Mouse (Mus musculus) limb, embryonic 13.5 days (tissue): ENCODE data around the gene Atp2c2. TPM values are rescaled to one million over a fixed set of nuclear protein-coding genes. Genes with fewer than 3 reads are reported as not detected.

ENCODE experiments used
- ATAC-seq: fragments of 200-750 bp; cut with Nextera tagmentation; 2 replicates; pipeline ENCODE4 v1.8.0; 2017; ENCODE audit warnings: low read depth, moderate number of reproducible peaks, moderate TSS enrichment; ENCODE audit not compliant: low FRiP score
- H3K27ac ChIP-seq: fragments of 300-500 bp; sonication (generic); 2 replicates; pipeline ENCODE4 v1.5.1; 2015; ENCODE audit warnings: inconsistent platforms, mild to moderate bottlenecking, moderate library complexity
- H3K27me3 ChIP-seq: fragments of 300-500 bp; sonication (generic); 2 replicates; pipeline ENCODE4 v1.6.1; 2015; ENCODE audit warnings: mild to moderate bottlenecking, inconsistent platforms
- H3K36me3 ChIP-seq: fragments of 300-500 bp; sonication (generic); 2 replicates; pipeline ENCODE4 v1.6.1; 2015; ENCODE audit warnings: inconsistent platforms, mild to moderate bottlenecking, moderate library complexity
- H3K4me1 ChIP-seq: fragments of 300-500 bp; sonication (generic); 2 replicates; pipeline ENCODE4 v1.6.1; 2015; ENCODE audit warnings: inconsistent platforms
- H3K4me2 ChIP-seq: fragments of 300-500 bp; sonication (generic); replicated peaks from 2 replicates; pipeline ENCODE4 v1.6.1; 2015; ENCODE audit warnings: inconsistent platforms, mild to moderate bottlenecking, moderate library complexity
- H3K4me3 ChIP-seq: fragments of 300-500 bp; sonication (generic); 2 replicates; pipeline ENCODE4 v1.5.1; 2015; ENCODE audit warnings: moderate library complexity, mild to moderate bottlenecking, inconsistent platforms
- H3K9ac ChIP-seq: fragments of 300-500 bp; sonication (generic); 2 replicates; pipeline ENCODE4 v1.6.1; 2015; ENCODE audit warnings: mild to moderate bottlenecking, inconsistent platforms
- H3K9me3 ChIP-seq: fragments of 300-500 bp; sonication (generic); 2 replicates; pipeline ENCODE4 v1.6.1; 2016; ENCODE audit warnings: inconsistent platforms
- WGBS: fragments of 180-500 bp; shearing (Covaris S2); methylation state at CpG from one replicate; pipeline ENCODE4 v1.1.7; 2015; 5-methylcytosine and 5-hydroxymethylcytosine counted together
- polyA plus RNA-seq: library from polyadenylated mRNA; unstranded; fragments of >200 nt; fragmentation: Nextera tagmentation; extraction: Ambion mirVana; gene quantifications from 2 replicates; pipeline ENCODE4 v1.2.1, GENCODE M21; 2015

Atp2c2 gene
- polyA plus RNA-seq, 1 experiment from 2014 or later: 2.6 TPM

GRCm38 (mm10) chr8:119755238-119756146 is 55.7 kb downstream of the Atp2c2 start:
- H3K27me3 ChIP-seq: 0 out of 2 replicates have a peak, but pooled peaks cover 8% of the 10 kb centered on the region
- peaks cover 3% of the 10 kb centered on the region for H3K36me3 ChIP-seq
- peak overlapping the region; percentile 28 for H3K4me3 ChIP-seq
- H3K27ac ChIP-seq: no peak overlapping the region
- peak overlapping the region; percentile 56 for H3K4me2 ChIP-seq
- H3K9ac ChIP-seq: no peak overlapping the region
- H3K4me1 ChIP-seq: peaks cover 18% of the 10 kb centered on the region
- no peaks in the 10 kb centered on the region for H3K9me3 ChIP-seq
- 20% methylated on average over 28 of the region's 28 CpGs for WGBS
- peak; percentile 48 for ATAC-seq

GRCm38 (mm10) chr8:119756147-119756461 is 56.3 kb downstream of the Atp2c2 start:
- 62% methylated on average over 2 of the region's 2 CpGs for WGBS
- H3K4me2 ChIP-seq: peak overlapping the region; percentile 56
- H3K36me3 ChIP-seq: peaks cover 7% of the 10 kb centered on the region
- no peak overlapping the region for H3K9ac ChIP-seq
- no peaks in the 10 kb centered on the region for H3K9me3 ChIP-seq
- peaks cover 18% of the 10 kb centered on the region for H3K4me1 ChIP-seq
- no peak overlapping the region; the same call in 1 of the 2 replicates for H3K4me3 ChIP-seq
- H3K27ac ChIP-seq: no peak overlapping the region
- no peak for ATAC-seq
- 0 out of 2 replicates have a peak, but pooled peaks cover 8% of the 10 kb centered on the region for H3K27me3 ChIP-seq

- Histone ChIP-seq H3K4me1 (peaks cover 18% of the 10 kb centered on the region), H3K9ac (no peak overlapping the region), H3K27me3 (0 out of 2 replicates have a peak, but pooled peaks cover 8% of the 10 kb centered on the region), H3K27ac (no peak overlapping the region), H3K4me3 (no peak overlapping the region), H3K36me3 (peaks cover 10% of the 10 kb centered on the region), H3K9me3 (no peaks in the 10 kb centered on the region), H3K4me2 (no peak overlapping the region)
- no peak for ATAC-seq
- 67% methylated on average over 5 of the region's 5 CpGs for WGBS
Observed at GRCm38 (mm10) chr8:119756538-119756937, 56.7 kb downstream of the Atp2c2 start.

GRCm38 (mm10) chr8:119761692-119762091 is 61.9 kb downstream of the Atp2c2 start:
- H3K27me3 ChIP-seq: no peaks in the 10 kb centered on the region
- no peak overlapping the region for H3K9ac ChIP-seq
- no peak overlapping the region for H3K27ac ChIP-seq
- ATAC-seq: no peak
- H3K36me3 ChIP-seq: peaks cover 25% of the 10 kb centered on the region
- 89% methylated on average over 11 of the region's 11 CpGs for WGBS
- no peaks in the 10 kb centered on the region for H3K4me1 ChIP-seq
- H3K4me2 ChIP-seq: no peak overlapping the region
- H3K9me3 ChIP-seq: no peaks in the 10 kb centered on the region
- H3K4me3 ChIP-seq: no peak overlapping the region

GRCm38 (mm10) chr8:119762226-119763220 is 62.7 kb downstream of the Atp2c2 start:
- H3K4me3 ChIP-seq: no peak overlapping the region
- no peaks in the 10 kb centered on the region for H3K27me3 ChIP-seq
- H3K36me3 ChIP-seq: peaks cover 30% of the 10 kb centered on the region
- WGBS: 89% methylated on average over 21 of the region's 21 CpGs
- no peaks in the 10 kb centered on the region for H3K4me1 ChIP-seq
- no peak overlapping the region for H3K9ac ChIP-seq
- H3K9me3 ChIP-seq: no peaks in the 10 kb centered on the region
- no peak overlapping the region for H3K27ac ChIP-seq
- H3K4me2 ChIP-seq: no peak overlapping the region
- ATAC-seq: no peak

- Histone ChIP-seq H3K4me3 (no peak overlapping the region), H3K4me2 (no peak overlapping the region), H3K36me3 (peaks cover 37% of the 10 kb centered on the region), H3K4me1 (no peaks in the 10 kb centered on the region), H3K27me3 (no peaks in the 10 kb centered on the region), H3K9ac (no peak overlapping the region), H3K9me3 (no peaks in the 10 kb centered on the region), H3K27ac (no peak overlapping the region)
- ATAC-seq: no peak
- 86% methylated on average over 10 of the region's 10 CpGs for WGBS
Observed at GRCm38 (mm10) chr8:119765311-119765710, 65.5 kb downstream of the Atp2c2 start.

GRCm38 (mm10) chr8:119765761-119766444 is 66.1 kb downstream of the Atp2c2 start:
- H3K27ac ChIP-seq: no peak overlapping the region
- H3K4me3 ChIP-seq: no peak overlapping the region
- WGBS: 79% methylated on average over 22 of the region's 22 CpGs
- H3K27me3 ChIP-seq: no peaks in the 10 kb centered on the region
- no peaks in the 10 kb centered on the region for H3K4me1 ChIP-seq
- H3K9me3 ChIP-seq: no peaks in the 10 kb centered on the region
- no peak overlapping the region for H3K9ac ChIP-seq
- no peak overlapping the region for H3K4me2 ChIP-seq
- ATAC-seq: no peak
- H3K36me3 ChIP-seq: peaks cover 32% of the 10 kb centered on the region

GRCm38 (mm10) chr8:119776668-119777245 is 76.9 kb downstream of the Atp2c2 start:
- Histone ChIP-seq H3K9me3 (no peaks in the 10 kb centered on the region), H3K9ac (no peak overlapping the region), H3K27ac (no peak overlapping the region; the same call in 1 of the 2 replicates), H3K4me1 (peaks cover 18% of the 10 kb centered on the region), H3K27me3 (no peaks in the 10 kb centered on the region), H3K36me3 (peaks cover 5% of the 10 kb centered on the region; the same call in 1 of the 2 replicates), H3K4me2 (no peak overlapping the region), H3K4me3 (no peak overlapping the region)
- 80% methylated on average over 7 of the region's 7 CpGs for WGBS
- ATAC-seq: no peak

- H3K4me2 ChIP-seq: peak overlapping the region; percentile 89
- H3K4me3 ChIP-seq: peak overlapping the region; percentile 64
- no peaks in the 10 kb centered on the region for H3K27me3 ChIP-seq
- no peaks in the 10 kb centered on the region for H3K9me3 ChIP-seq
- peak overlapping the region; percentile 81 for H3K27ac ChIP-seq
- 9% methylated on average over 7 of the region's 7 CpGs for WGBS
- peak; percentile 20 for ATAC-seq
- peak overlapping the region; percentile 74 for H3K9ac ChIP-seq
- H3K36me3 ChIP-seq: peaks cover 4% of the 10 kb centered on the region; the same call in 1 of the 2 replicates
- peaks cover 18% of the 10 kb centered on the region for H3K4me1 ChIP-seq
Observed at GRCm38 (mm10) chr8:119777765-119778164, 78.0 kb downstream of the Atp2c2 start.

GRCm38 (mm10) chr8:119778263-119778662 is 78.5 kb downstream of the Atp2c2 start, which contains the start of gene Tldc1:
Tldc1 (minus strand) TSS chr8:119778416.
- H3K27me3 ChIP-seq: no peaks in the 10 kb centered on the region
- H3K9me3 ChIP-seq: no peaks in the 10 kb centered on the region
- peak within 1 kb of the TSS; percentile 81 for H3K27ac ChIP-seq
- peak; percentile 97 for ATAC-seq
- H3K36me3 ChIP-seq: no peaks in the 10 kb centered on the region
- peak within 1 kb of the TSS; percentile 89 for H3K4me2 ChIP-seq
- under 1% methylated on average over 18 of the region's 18 CpGs for WGBS
- H3K4me3 ChIP-seq: peak within 1 kb of the TSS; percentile 64
- H3K9ac ChIP-seq: peak within 1 kb of the TSS; percentile 74
- peaks cover 18% of the 10 kb centered on the region for H3K4me1 ChIP-seq
